Mouse (Mus musculus): Measurements from ENCODE around the gene Babam1.
"Not testable (repeated sequence)": the region's sequence is repeated elsewhere in the genome, so short reads cannot be mapped to it uniquely, and the experiment has no call there.

Babam1 gene

DNA sequence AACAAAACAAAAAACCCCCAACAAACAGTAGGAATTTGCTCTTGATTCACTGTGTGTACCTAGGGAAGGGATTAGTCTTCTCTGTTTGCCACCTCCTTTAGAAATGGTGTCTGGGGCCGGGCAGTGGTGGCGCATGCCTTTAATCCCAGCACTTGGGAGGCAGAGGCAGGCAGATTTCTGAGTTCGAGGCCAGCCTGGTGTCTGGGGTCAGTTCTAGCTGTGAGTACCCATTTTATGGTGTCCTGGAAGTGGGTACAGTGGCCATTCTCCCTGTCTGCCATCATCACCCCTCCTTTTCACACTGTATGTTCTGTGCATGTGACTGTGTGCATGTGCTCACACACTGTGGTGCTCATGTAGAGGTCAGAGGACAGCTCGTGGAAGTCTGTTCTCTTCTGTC, 11.6 kb downstream of the Babam1 start:
- DNase-seq, result no peak

- no peak for DNase-seq
These were observed 15.0 kb downstream of the Babam1 start for GRCm38 (mm10) chr8:71411535-71412273.

DNA sequence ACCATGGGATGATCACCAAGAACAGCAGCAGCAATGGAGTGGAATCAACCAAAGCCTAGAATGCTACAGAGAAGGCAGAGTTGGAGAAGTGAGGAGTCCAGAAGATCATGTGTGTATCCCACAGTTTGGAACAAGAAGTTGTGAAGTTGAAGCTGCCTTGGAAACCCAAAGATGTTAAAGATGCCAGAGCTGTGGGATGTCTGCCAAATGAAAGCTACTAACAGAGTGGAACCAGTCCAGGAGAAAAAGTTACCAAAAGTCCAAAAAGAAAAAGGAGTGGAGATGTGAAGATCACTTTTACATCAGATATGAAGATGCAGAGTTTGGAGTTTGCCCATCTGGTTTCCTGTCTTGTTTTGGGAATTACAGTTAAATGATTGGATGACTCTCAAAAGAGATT, 25.5 kb downstream of the Babam1 start:
- DNase-seq, result no peak

DNA sequence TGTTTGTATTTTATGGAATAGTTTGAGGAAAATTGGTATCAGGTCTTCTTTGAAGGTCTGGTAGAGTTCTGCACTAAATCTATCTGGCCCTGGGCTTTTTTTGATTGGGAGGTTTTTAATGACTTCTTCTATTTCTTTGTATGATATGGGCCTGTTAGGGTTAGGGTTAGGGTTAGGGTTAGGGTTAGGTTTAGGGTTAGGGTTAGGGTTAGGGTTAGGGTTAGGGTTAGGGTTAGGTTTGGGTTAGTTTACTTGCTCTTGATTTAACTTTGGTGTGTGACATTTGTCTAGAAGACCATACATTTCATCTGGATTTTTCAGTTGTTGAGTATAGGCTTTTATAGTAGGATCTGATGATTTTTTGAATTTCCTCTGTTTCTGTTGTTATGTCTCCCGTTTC, 36.3 kb downstream of the Babam1 start:
- not testable (repeated sequence) for DNase-seq

GRCm38 (mm10) chr8:71437041-71437440, 40.4 kb downstream of the Babam1 start:
- DNase-seq, result no peak

DNA sequence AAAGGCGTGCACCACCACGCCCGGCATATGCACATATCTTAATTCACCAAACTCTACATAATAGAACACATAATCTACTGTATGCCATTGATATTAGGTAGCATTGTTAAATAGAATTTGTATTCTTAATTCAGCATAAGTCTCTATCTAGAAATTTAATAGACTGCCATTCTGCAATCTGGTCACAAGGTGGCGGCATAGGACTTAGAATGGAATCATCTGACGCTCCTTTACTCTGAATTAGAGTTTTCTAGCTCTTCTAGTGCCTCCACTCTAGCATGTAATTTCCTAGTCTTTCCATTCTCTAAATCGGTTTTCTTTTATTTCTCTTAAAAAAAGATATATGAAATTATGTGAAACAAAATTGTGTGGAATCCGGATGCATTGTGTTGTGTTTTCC, 44.7 kb downstream of the Babam1 start:
- DNase-seq, result peak; percentile 77

GRCm38 (mm10) chr8:71445096-71445495, 48.4 kb downstream of the Babam1 start:
- DNase-seq, result no peak

- no peak for DNase-seq
These were observed 54.7 kb downstream of the Babam1 start for GRCm38 (mm10) chr8:71451337-71451736.

GRCm38 (mm10) chr8:71451777-71452176, 55.1 kb downstream of the Babam1 start:
- DNase-seq, result no peak

DNA sequence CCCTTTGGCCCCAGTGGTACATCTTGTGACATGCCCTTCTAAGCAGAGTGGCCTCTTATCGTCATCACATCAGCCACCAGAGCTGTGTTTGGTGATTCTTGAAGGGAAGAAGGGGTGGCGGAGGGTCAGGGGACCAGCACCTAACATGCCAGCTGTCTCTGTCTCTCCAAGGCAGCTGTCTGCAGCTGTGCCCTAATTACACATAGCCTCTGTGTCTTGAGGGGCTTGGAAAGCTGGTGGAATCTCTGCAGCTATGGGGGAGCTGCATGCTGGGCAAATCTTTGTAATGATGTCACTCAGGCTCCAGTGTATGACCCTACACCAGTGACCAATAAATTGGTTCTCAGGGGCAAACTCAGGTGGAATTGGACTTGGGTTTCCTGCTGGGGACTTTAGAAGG, 56.0 kb downstream of the Babam1 start:
- no peak for DNase-seq
